Mouse (Mus musculus) olfactory bulb, adult 2 months (tissue): Measurements from ENCODE around the gene Fyn.

Experiments used
- CTCF ChIP-seq: fragments of 200-500 bp; IDR thresholded peaks from 2 replicates; pipeline ENCODE4 v1.5.1; 2012; ENCODE audit warnings: low read depth, mild to moderate bottlenecking, low read length, moderate library complexity; ENCODE audit not compliant: insufficient read depth
- POLR2A ChIP-seq: fragments of 200-500 bp; IDR thresholded peaks from 2 replicates; pipeline ENCODE4 v1.6.1; 2012; ENCODE audit warnings: mild to moderate bottlenecking, low read depth, low read length, moderate library complexity; ENCODE audit not compliant: insufficient read depth

- TF ChIP-seq CTCF, result no peak
- no peak for TF ChIP-seq POLR2A
Observed at GRCm38 (mm10) chr10:39339969-39340236, 28.8 kb upstream of the Fyn start.
